Mouse (Mus musculus) myocyte (in vitro differentiated cells): ENCODE measurements around the gene Plekhh2.

Experiments
- CEBPB ChIP-seq: IDR thresholded peaks from 2 replicates; pipeline ENCODE4 v1.6.1; 2011; ENCODE audit warnings: mild to moderate bottlenecking, moderate library complexity; ENCODE audit not compliant: poor library complexity, insufficient read depth, severe bottlenecking
- E2F4 ChIP-seq: IDR thresholded peaks from one replicate; pipeline ENCODE4 v1.6.1; 2011; ENCODE audit warnings: mild to moderate bottlenecking, control low read depth, moderate library complexity; ENCODE audit not compliant: insufficient read depth
- MAX ChIP-seq: IDR thresholded peaks from one replicate; pipeline ENCODE4 v1.6.1; 2011; ENCODE audit warnings: low read depth, mild to moderate bottlenecking, control low read depth
- MYOD1 ChIP-seq, 3 experiments: IDR thresholded peaks; one replicate each; pipeline ENCODE4 v1.6.1; 2011; ENCODE audit warnings: control low read depth in 2 of 3, low read depth in 2 of 3, mild to moderate bottlenecking in 2 of 3, moderate library complexity in 1 of 3; ENCODE audit not compliant: insufficient read length in 2 of 3, control insufficient read depth in 1 of 3
- MYOG ChIP-seq, 3 experiments: IDR thresholded peaks; one replicate each; pipeline ENCODE4 v1.6.1; 2011; ENCODE audit warnings: control low read depth in 2 of 3, low read depth in 2 of 3, mild to moderate bottlenecking in 2 of 3; ENCODE audit not compliant: insufficient read length in 2 of 3, control insufficient read depth in 1 of 3, insufficient read depth in 1 of 3
- POLR2A ChIP-seq: IDR thresholded peaks from one replicate; pipeline ENCODE4 v1.6.1; 2011; ENCODE audit warnings: low read depth, mild to moderate bottlenecking, control low read depth, moderate library complexity; ENCODE audit not compliant: insufficient read length
- POLR2AphosphoS2 ChIP-seq: IDR thresholded peaks from one replicate; pipeline ENCODE4 v1.6.1; 2011; ENCODE audit warnings: low read depth, control low read depth; ENCODE audit not compliant: insufficient read length
- REST ChIP-seq: IDR thresholded peaks from one replicate; pipeline ENCODE4 v1.6.1; 2011; ENCODE audit warnings: mild to moderate bottlenecking, control low read depth, moderate library complexity; ENCODE audit not compliant: insufficient read depth, insufficient read length
- SRF ChIP-seq: IDR thresholded peaks from one replicate; pipeline ENCODE4 v1.6.1; 2011; ENCODE audit warnings: low read depth; ENCODE audit not compliant: control insufficient read depth, insufficient read length
- TCF12 ChIP-seq: IDR thresholded peaks from one replicate; pipeline ENCODE4 v1.6.1; 2011; ENCODE audit warnings: mild to moderate bottlenecking, control low read depth; ENCODE audit not compliant: poor library complexity, insufficient read depth, severe bottlenecking
- TCF3 ChIP-seq: IDR thresholded peaks from one replicate; pipeline ENCODE4 v1.6.1; 2011; ENCODE audit warnings: low read depth, control low read depth; ENCODE audit not compliant: insufficient read length
- USF1 ChIP-seq: IDR thresholded peaks from one replicate; pipeline ENCODE4 v1.6.1; 2011; ENCODE audit warnings: low read depth, mild to moderate bottlenecking, control low read depth, moderate library complexity

- TF ChIP-seq MAX (no peak), E2F4 (no peak), TCF12 (no peak), POLR2A (no peak), MYOG (IDR thresholded peaks at IDR 0.05; ENCODE audit: control insufficient read depth in 1 of 3, insufficient read depth in 1 of 3, insufficient read length in 2 of 3, low read depth in 2 of 3) (no peak), POLR2AphosphoS2 (no peak), TCF3 (no peak), USF1 (no peak), REST (no peak), SRF (no peak), MYOD1 (IDR thresholded peaks at IDR 0.05; ENCODE audit: control insufficient read depth in 1 of 3, insufficient read length in 2 of 3, low read depth in 2 of 3) (peak in 2 of 3 experiments; percentile 39 to 58), CEBPB (no peak)
Observed at GRCm38 (mm10) chr17:84573940-84574339, 62.2 kb downstream of the Plekhh2 start.
